Mouse (Mus musculus) yolk sac, embryonic 10.5 days (tissue): ENCODE data around the gene Sox2.
A peak's percentile ranks its signal among the peaks of the same experiment; 100 is the strongest.

Experiments
- DNase-seq: peaks from one replicate; pipeline ENCODE4 v3.0.0-alpha.2; 2017; ENCODE audit warnings: low spot score

Sox2 gene

GRCm38 (mm10) chr3:34643536-34644115 lies 6.6 kb upstream of the Sox2 start:
- DNase-seq: no peak

GRCm38 (mm10) chr3:34646169-34646568 lies 4.0 kb upstream of the Sox2 start:
- no peak for DNase-seq

- peak; percentile 68 for DNase-seq
Measured at GRCm38 (mm10) chr3:34647688-34648087, 2.5 kb upstream of the Sox2 start.

- DNase-seq: no peak
Measured at GRCm38 (mm10) chr3:34648105-34648832, 1.9 kb upstream of the Sox2 start.

GRCm38 (mm10) chr3:34648833-34649719 lies 1.1 kb upstream of the Sox2 start:
- DNase-seq: no peak

GRCm38 (mm10) chr3:34650621-34651361 lies 586 bp downstream of the Sox2 start:
- peak; percentile 55 for DNase-seq

GRCm38 (mm10) chr3:34651486-34652170 lies 1.4 kb downstream of the Sox2 start:
- no peak for DNase-seq

GRCm38 (mm10) chr3:34652616-34653015 lies 2.4 kb downstream of the Sox2 start:
- no peak for DNase-seq

GRCm38 (mm10) chr3:34653235-34653976 lies 3.2 kb downstream of the Sox2 start:
- no peak for DNase-seq

- no peak for DNase-seq
Measured at GRCm38 (mm10) chr3:34653977-34654500, 3.8 kb downstream of the Sox2 start.

GRCm38 (mm10) chr3:34654781-34655180 lies 4.6 kb downstream of the Sox2 start:
- DNase-seq: no peak

- DNase-seq: no peak
Measured at GRCm38 (mm10) chr3:34655311-34656075, 5.3 kb downstream of the Sox2 start.

GRCm38 (mm10) chr3:34656153-34656552 lies 5.9 kb downstream of the Sox2 start:
- DNase-seq: no peak

- DNase-seq: no peak
Measured at GRCm38 (mm10) chr3:34656813-34657700, 6.9 kb downstream of the Sox2 start.

- DNase-seq: no peak
Measured at GRCm38 (mm10) chr3:34657701-34658090, 7.5 kb downstream of the Sox2 start.

- DNase-seq: no peak
Measured at GRCm38 (mm10) chr3:34658241-34658965, 8.2 kb downstream of the Sox2 start.

GRCm38 (mm10) chr3:34658966-34659535 lies 8.8 kb downstream of the Sox2 start:
- no peak for DNase-seq

- DNase-seq: no peak
Measured at GRCm38 (mm10) chr3:34659861-34660260, 9.7 kb downstream of the Sox2 start.
